Mouse (Mus musculus): ENCODE results near the gene Gm20422.
"Not testable (repeated sequence)": the region's sequence is repeated elsewhere in the genome, so short reads cannot be mapped to it uniquely, and the experiment has no call there.

The Gm20422 gene

DNA sequence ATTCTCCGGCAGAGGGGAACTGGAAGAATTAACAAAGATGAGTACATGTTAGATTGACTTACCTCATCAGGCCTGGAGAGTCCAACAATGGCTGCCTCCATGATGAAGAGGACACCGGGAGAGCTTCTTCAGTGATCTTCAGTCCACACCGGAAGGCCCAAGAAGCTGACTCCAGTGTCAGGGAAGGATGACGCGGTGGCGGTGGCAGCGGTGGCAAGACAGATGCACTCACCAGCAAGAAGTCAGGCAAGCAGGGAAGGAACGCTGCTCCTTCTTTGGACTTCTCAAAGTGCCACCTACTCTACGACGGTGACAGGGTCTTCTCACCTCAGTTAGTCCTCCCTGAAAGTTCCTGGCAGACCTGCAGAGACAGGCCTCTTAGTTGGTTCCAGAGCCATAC is 64.1 kb downstream of the Gm20422 start, which contains the start of gene Zfp869:
Gene Zfp869 (minus strand): TSS at position 101 of the 400 bp plus-strand sequence.
- DNase-seq (ENCODE audit: low spot score) = not testable (repeated sequence)

DNA sequence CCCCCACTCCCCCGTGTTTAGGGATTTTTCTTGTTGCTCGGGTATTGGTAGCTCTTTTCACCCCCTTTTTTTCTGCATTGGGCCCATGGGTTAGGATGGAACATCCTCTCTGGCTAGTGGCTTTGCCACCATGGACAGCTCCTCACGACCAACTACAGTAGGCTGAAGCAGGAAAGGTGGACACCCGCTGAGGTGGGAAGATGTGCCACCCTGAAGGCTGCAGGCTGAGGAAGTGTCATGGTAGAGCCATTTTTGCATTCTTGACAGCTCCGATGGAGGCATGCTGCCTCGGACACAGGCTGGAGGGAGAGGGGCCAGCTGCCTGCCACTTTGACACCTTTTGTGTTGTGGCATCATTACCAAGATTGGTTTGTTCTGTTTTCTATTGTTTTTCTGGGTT is 72.9 kb downstream of the Gm20422 start:
- no peak for DNase-seq (ENCODE audit: low spot score)
